Mouse (Mus musculus) spleen, adult 12 weeks (tissue): ENCODE results near the gene Gstt4.
"Not testable (repeated sequence)": the region's sequence is repeated elsewhere in the genome, so short reads cannot be mapped to it uniquely, and the experiment has no call there.

Experiments
- DNase-seq: peaks from one replicate; pipeline ENCODE4 v3.0.0; 2022; ENCODE audit warnings: low spot score

Gene Gstt4

GRCm38 (mm10) chr10:75789841-75790240, 32.5 kb downstream of the Gstt4 start:
- DNase-seq = no peak

- DNase-seq = no peak
Measured at GRCm38 (mm10) chr10:75789081-75789735, 33.1 kb downstream of the Gstt4 start.

- no peak for DNase-seq
Measured at GRCm38 (mm10) chr10:75788277-75788676, 34.1 kb downstream of the Gstt4 start.

DNA sequence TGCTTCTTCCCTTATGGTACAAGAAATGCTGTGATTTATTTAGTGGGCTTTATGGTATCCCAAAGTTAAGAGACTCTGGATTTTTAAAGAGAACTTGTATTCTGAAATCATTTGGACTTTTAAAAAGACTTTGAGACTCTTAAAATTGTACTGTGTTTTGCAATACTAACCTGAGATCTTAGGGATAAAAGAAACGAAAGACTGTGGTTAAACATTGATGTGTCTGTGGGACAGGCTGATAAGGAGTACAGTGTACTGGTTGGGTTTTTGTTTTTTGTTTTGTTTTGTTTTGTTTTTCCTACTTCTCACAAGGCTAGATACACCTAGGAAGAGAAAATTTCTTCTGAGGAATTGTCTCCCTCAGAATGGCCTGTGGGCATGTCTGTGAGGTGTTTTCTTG, 36.9 kb downstream of the Gstt4 start:
- no peak for DNase-seq

DNA sequence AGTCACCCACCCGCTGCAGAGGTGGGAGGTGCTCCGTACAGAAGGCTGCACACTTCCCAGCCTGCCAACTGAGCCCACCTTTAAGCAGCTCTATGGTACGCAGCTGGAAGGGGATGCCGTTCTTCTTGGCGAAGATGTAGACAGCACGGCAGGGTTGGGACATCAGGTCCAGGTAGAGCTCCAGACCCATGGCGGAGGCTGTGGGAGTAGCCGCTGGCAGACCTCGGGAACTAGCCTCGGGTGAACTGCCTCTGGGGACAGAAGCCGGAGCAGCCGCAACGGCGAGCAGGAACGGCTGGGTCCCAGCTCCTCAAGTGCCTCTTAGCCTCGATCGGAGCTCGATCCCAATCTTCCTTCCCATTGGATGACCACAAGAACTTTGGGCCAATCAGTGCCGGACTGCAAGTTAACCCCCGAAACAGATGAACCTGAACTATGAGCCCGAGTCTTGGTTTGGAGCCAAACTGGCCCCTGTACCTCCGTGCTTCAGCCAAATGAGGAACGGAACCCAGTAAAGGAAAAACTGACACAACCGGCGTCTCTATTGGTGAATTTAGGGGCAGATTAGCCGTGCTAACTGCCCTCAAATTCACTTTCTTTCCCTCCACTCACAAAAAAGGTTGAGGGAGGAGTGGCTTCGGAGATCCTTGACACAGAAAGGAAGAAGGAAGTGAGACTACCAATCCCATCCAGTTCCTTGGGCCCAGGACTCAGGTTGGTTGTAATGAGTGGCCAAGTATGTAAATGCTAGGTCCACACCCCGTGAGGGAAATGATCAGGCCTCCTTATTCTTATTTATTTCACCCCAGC, 41.4 kb downstream of the Gstt4 start, which contains the start of the genes Gm20441 and Gstt3:
Gene Gm20441, minus strand, starts transcription at position 186 of the 810 bp plus-strand sequence.
Gene Gstt3, minus strand, starts transcription at position 646 of the 810 bp plus-strand sequence.
- DNase-seq = no peak

GRCm38 (mm10) chr10:75779206-75780174, 42.9 kb downstream of the Gstt4 start:
- DNase-seq = no peak

DNA sequence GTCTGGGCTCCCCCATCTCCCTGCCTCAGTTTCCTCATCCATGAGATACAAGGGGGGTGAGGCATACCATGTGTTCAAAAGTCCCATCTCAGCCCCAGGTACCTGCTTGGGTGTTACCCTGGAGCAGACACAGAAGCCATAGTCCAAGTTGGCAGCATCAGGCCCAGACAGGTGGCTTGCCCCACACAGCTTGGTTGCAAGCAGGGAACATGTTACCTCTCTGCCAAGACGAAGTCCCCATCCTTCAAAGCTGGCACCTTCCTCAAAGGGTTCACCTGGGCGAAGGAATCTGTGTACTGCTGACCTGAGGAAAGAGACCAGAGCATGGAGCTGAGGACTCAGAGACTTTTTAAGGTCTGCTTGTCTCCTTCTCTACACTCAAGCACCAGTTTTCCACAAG, 44.5 kb downstream of the Gstt4 start:
- no peak for DNase-seq

GRCm38 (mm10) chr10:75776562-75776961, 45.8 kb downstream of the Gstt4 start:
- DNase-seq = no peak

DNA sequence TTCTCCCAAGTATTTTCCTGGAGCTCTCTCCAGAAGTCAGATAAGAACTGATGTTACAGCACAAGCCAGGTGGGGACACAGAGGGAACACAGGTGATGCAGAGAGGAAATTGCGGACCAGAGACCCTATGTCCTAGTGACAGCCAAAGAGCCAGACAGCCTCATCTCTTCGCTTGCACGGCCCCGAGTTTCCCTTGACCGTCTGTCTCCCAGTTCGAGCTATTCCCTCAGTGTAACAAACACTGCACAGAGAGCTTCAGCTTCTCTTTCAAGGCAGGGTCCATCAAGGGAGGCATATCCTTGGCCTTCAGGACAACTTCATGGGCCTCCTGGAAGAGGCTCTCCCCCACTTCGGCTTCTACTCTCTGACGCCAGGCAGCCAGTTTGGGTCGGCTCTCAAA, 47.8 kb downstream of the Gstt4 start:
- no peak for DNase-seq

DNA sequence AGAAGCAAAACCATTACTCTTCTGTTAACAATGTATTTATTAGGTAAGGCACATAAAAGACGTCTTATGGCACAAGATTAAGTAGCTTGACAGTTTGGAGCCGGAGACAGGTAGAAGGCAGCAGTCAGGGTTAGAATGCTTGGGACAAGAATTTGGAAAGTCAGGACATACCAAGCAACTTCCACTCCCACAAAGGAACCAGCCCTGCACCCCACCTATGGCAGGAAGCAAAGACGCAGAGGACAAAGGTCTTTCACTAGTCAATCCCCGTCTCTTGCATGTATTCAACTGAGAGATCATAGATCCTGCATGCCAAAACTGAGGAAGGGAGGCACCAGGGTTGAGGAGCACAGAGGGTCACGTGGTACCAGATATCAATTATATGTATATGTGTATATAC, 48.2 kb downstream of the Gstt4 start:
- DNase-seq = no peak

DNA sequence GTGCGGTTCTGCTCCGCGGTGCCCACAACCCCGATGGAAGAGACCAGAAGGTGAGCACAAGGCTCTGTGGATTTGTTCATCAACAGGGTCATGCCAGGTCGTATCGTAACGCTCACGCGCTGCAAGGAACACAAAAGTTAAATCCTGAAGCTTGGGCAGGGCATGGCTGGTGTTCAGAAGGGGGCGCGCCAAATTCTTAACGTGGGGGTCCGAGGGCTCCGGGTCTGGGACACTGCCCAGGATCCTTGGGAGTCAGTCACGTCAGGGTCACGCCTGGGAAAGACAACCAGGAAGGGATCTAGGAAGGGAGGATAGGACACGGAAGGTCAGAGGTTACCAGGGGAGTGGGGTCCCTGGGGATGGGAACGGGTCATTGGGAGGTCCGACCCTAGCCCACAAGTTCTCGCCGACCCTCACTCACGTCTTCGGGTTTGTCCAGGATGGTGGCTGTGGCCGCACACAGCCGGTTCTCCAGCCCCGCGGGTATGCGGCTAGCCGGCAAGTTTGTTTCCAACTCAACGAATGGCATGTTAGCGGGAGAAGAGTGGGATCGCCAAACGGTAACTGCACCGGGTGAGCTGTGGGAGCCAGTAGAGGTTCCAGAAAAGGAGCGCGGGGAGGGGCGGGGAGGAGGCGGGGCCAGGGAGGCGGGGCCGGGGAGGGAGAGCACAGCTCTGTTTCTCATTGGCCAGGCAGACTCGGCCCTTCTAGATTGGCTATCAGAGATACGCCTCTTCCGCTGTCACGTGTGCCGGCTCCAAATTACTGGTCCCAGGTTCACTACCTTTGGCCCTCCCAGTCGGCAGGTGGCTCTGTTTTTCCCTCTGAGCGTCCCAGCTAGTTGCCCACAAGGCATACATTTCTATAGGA, 49.3 kb downstream of the Gstt4 start, which contains the start of gene Ddt:
Gene Ddt, minus strand, starts transcription at position 620 of the 870 bp plus-strand sequence.
- DNase-seq = peak; percentile 71

GRCm38 (mm10) chr10:75767756-75768155, 54.6 kb downstream of the Gstt4 start:
- not testable (repeated sequence) for DNase-seq

GRCm38 (mm10) chr10:75766856-75767255, 55.5 kb downstream of the Gstt4 start:
- DNase-seq = no peak
